Mouse (Mus musculus) ovary, adult 18-20 months (tissue): Measurements from ENCODE around the gene AC109138.7.

ENCODE experiments used
- DNase-seq: peaks from one replicate; pipeline ENCODE4 v3.0.0; 2022; ENCODE audit warnings: low spot score, mixed read lengths

The AC109138.7 gene

GRCm38 (mm10) chr19:4255583-4256162 lies 41.5 kb downstream of the AC109138.7 start:
- DNase-seq: no peak

- peak; percentile 83 for DNase-seq
Measured at GRCm38 (mm10) chr19:4257216-4257896, 43.2 kb downstream of the AC109138.7 start.

- DNase-seq: no peak
Measured at GRCm38 (mm10) chr19:4257897-4258252, 43.7 kb downstream of the AC109138.7 start.

GRCm38 (mm10) chr19:4261038-4261698 lies 47.0 kb downstream of the AC109138.7 start:
- no peak for DNase-seq

GRCm38 (mm10) chr19:4262756-4263155 lies 48.6 kb downstream of the AC109138.7 start:
- no peak for DNase-seq

GRCm38 (mm10) chr19:4263702-4264101 lies 49.5 kb downstream of the AC109138.7 start:
- no peak for DNase-seq

GRCm38 (mm10) chr19:4264171-4264780 lies 50.1 kb downstream of the AC109138.7 start:
- DNase-seq: no peak

GRCm38 (mm10) chr19:4265956-4266355 lies 51.8 kb downstream of the AC109138.7 start:
- no peak for DNase-seq

GRCm38 (mm10) chr19:4268566-4269361 lies 54.6 kb downstream of the AC109138.7 start, which contains the start of gene Ssh3:
TSS of gene Ssh3 (minus strand) at chr19:4269180.
- peak; percentile 78 for DNase-seq

- DNase-seq: no peak
Measured at GRCm38 (mm10) chr19:4270187-4270586, 56.0 kb downstream of the AC109138.7 start.

GRCm38 (mm10) chr19:4270972-4271371 lies 56.8 kb downstream of the AC109138.7 start:
- no peak for DNase-seq

- no peak for DNase-seq
Measured at GRCm38 (mm10) chr19:4279487-4279886, 65.3 kb downstream of the AC109138.7 start.

- no peak for DNase-seq
Measured at GRCm38 (mm10) chr19:4280425-4280824, 66.3 kb downstream of the AC109138.7 start.
